Comparison of ENCODE assay signal across 9 mouse cellular contexts in genomic region chr11:94942282-94943023, GRCm38 (mm10). TPM values are rescaled to one million over a fixed set of nuclear protein-coding genes. Genes with fewer than 3 reads are reported as not detected.
DNase-seq lines count a peak whose midpoint lies in the region; ATAC-seq and TF ChIP-seq lines count a peak whose summit lies in the region.
"Had no signal": no experiment of that assay in that cellular context is flagged by ENCODE, and none has a peak within 500 bp of the region (broad histone marks: within the 10 kb centered on the region; RNA-seq: fewer than 3 reads in every experiment).

No protein-coding gene starts in this region.

- peaks cover 5% of the 10 kb centered on the region; the same call in 1 of the 2 replicates for H3K36me3 ChIP-seq in heart, embryonic 11.5 days (ENCODE audit: control insufficient read depth, insufficient read depth, low read length)
- no peaks in the 10 kb centered on the region for H3K36me3 ChIP-seq in CH12.LX (replicated peaks in 1 of 2; ENCODE audit: control insufficient read depth in 1 of 2, insufficient read depth in 1 of 2, low read length in 1 of 2)
- no peaks in the 10 kb centered on the region for H3K36me3 ChIP-seq in heart, embryonic 16.5 days (ENCODE audit: control insufficient read depth, insufficient read depth)
- peaks cover 2% of the 10 kb centered on the region; the same call in 1 of the 2 replicates for H3K36me3 ChIP-seq in liver, embryonic 11.5 days (ENCODE audit: control insufficient read depth, insufficient read depth, low read length)
- no peaks in the 10 kb centered on the region for H3K36me3 ChIP-seq in forebrain, embryonic 15.5 days

- TF ChIP-seq EP300 in CH12.LX (IDR thresholded peaks at IDR 0.05; ENCODE audit: low read length), result no peak

- H3K27me3 ChIP-seq in heart, embryonic 11.5 days (ENCODE audit: control insufficient read depth, insufficient read depth, low read length), result peaks cover 20% of the 10 kb centered on the region
- H3K27me3 ChIP-seq in CH12.LX (replicated peaks), result peaks cover 100% of the 10 kb centered on the region
- peaks cover 9% of the 10 kb centered on the region for H3K27me3 ChIP-seq in heart, embryonic 16.5 days (ENCODE audit: control insufficient read depth, insufficient read depth, low read length)
- H3K27me3 ChIP-seq in liver, embryonic 11.5 days (replicated peaks; ENCODE audit: control insufficient read depth, insufficient read depth, low read length), result peaks cover 43% of the 10 kb centered on the region
- peaks cover 22% of the 10 kb centered on the region for H3K27me3 ChIP-seq in forebrain, embryonic 15.5 days

- H3K4me3 ChIP-seq in heart, embryonic 11.5 days (ENCODE audit: low read depth, low read length), result no peak overlapping the region
- peak overlapping the region in 1 of 3 experiments; percentile 1 for H3K4me3 ChIP-seq in CH12.LX (replicated peaks in 1 of 3; ENCODE audit: low read depth in 2 of 3, low read length in 2 of 3, poor library complexity in 1 of 3)
- H3K4me3 ChIP-seq in heart, embryonic 16.5 days (ENCODE audit: low read length), result no peak overlapping the region
- H3K4me3 ChIP-seq in liver, embryonic 11.5 days (ENCODE audit: low read depth, low read length), result no peak overlapping the region
- H3K4me3 ChIP-seq in forebrain, embryonic 15.5 days, result no peak overlapping the region
- H3K4me3 ChIP-seq: erythroblast, embryonic 14.5 days had no signal

- peak; percentile 54 to 78; a peak in 3 of 4 replicates for TF ChIP-seq CTCF in CH12.LX (conservative IDR thresholded peaks at IDR 0.05 in 1 of 2, IDR thresholded peaks at IDR 0.05 in 1 of 2; ENCODE audit: low read depth in 2 of 2, low read length in 2 of 2)

- H3K4me1 ChIP-seq in heart, embryonic 11.5 days (ENCODE audit: control insufficient read depth, insufficient read depth, low read length), result peaks cover 5% of the 10 kb centered on the region; the same call in 1 of the 2 replicates
- peaks cover 17 to 18% of the 10 kb centered on the region in 2 experiments for H3K4me1 ChIP-seq in CH12.LX (ENCODE audit: control insufficient read depth in 1 of 2, insufficient read depth in 2 of 2)
- peaks cover 5% of the 10 kb centered on the region for H3K4me1 ChIP-seq in heart, embryonic 16.5 days (ENCODE audit: control insufficient read depth, insufficient read depth, low read length)
- peaks cover 4% of the 10 kb centered on the region for H3K4me1 ChIP-seq in liver, embryonic 11.5 days (replicated peaks; ENCODE audit: control insufficient read depth, insufficient read depth, low read length)
- H3K4me1 ChIP-seq in forebrain, embryonic 15.5 days, result peaks cover 5% of the 10 kb centered on the region

- peak; percentile 23 for TF ChIP-seq RAD21 in CH12.LX (IDR thresholded peaks at IDR 0.05; ENCODE audit: low read depth, low read length)

- DNase-seq in heart, adult 8-10 months (ENCODE audit: low spot score), result peak; percentile 42
- DNase-seq in CH12.LX (ENCODE audit: extremely low read depth), result peak; percentile 77
- DNase-seq in brain, adult 2 months (ENCODE audit: low read depth, low spot score), result peak; percentile 58
- DNase-seq in liver, embryonic 11.5 days (ENCODE audit: low spot score), result no peak
- DNase-seq in spleen, postnatal 4 days (ENCODE audit: low spot score in 2 of 2), result peak; percentile 41 to 81

- no peak overlapping the region for H3K27ac ChIP-seq in heart, embryonic 11.5 days (ENCODE audit: low read depth, low read length)
- no peak overlapping the region for H3K27ac ChIP-seq in CH12.LX (ENCODE audit: insufficient read depth, low read depth)
- peak overlapping the region; percentile 63 for H3K27ac ChIP-seq in heart, embryonic 16.5 days (ENCODE audit: low read length)
- 0 out of 2 replicates have a peak overlapping the region, but pooled peaks have one; percentile 8 for H3K27ac ChIP-seq in liver, embryonic 11.5 days (ENCODE audit: low read depth, low read length)
- no peak overlapping the region for H3K27ac ChIP-seq in forebrain, embryonic 15.5 days (replicated peaks)

- H3K4me2 ChIP-seq in heart, embryonic 11.5 days, result no peak overlapping the region
- H3K4me2 ChIP-seq in CH12.LX (ENCODE audit: insufficient read depth, low read depth, poor library complexity, severe bottlenecking), result no peak overlapping the region
- H3K4me2 ChIP-seq in heart, embryonic 16.5 days (ENCODE audit: low read depth, low read length), result peak overlapping the region; percentile 10; the same call in 1 of the 2 replicates
- H3K4me2 ChIP-seq in liver, embryonic 11.5 days, result no peak overlapping the region
- no peak overlapping the region for H3K4me2 ChIP-seq in forebrain, embryonic 15.5 days (replicated peaks)

- H3K9me3 ChIP-seq in heart, embryonic 11.5 days (replicated peaks; ENCODE audit: control insufficient read depth, low read length), result no peaks in the 10 kb centered on the region
- no peaks in the 10 kb centered on the region for H3K9me3 ChIP-seq in CH12.LX (replicated peaks; ENCODE audit: low read length)
- H3K9me3 ChIP-seq in heart, embryonic 16.5 days (replicated peaks; ENCODE audit: control insufficient read depth, low read length), result no peaks in the 10 kb centered on the region
- no peaks in the 10 kb centered on the region for H3K9me3 ChIP-seq in liver, embryonic 11.5 days (ENCODE audit: control insufficient read depth, low read length)
- no peaks in the 10 kb centered on the region for H3K9me3 ChIP-seq in forebrain, embryonic 15.5 days

- in situ Hi-C loops in CH12.LX (cut with MboI; ENCODE audit: low pct_ligation_motif_present, low pct_unique_long_range_greater_than_20kb, low sequenced_read_pairs), result no loop called here

- TF ChIP-seq POLR2A in CH12.LX (IDR thresholded peaks at IDR 0.05; ENCODE audit: low read depth, low read length), result no peak

- WGBS in heart, embryonic 11.5 days (ENCODE audit: insufficient replicate concordance), result 43% methylated on average over 13 of the region's 13 CpGs
- WGBS in heart, embryonic 16.5 days, result 49% methylated on average over 13 of the region's 13 CpGs
- 41% methylated on average over 13 of the region's 13 CpGs for WGBS in liver, embryonic 11.5 days
- WGBS in forebrain, embryonic 15.5 days, result 50% methylated on average over 13 of the region's 13 CpGs

- dilution Hi-C loops in CH12.LX (cut with MboI; ENCODE audit: extremely low pct_ligation_motif_present, extremely low pct_unique_long_range_greater_than_20kb, low sequenced_read_pairs), result no loop called here

- no peaks in the 10 kb centered on the region for H3K79me2 ChIP-seq in CH12.LX (replicated peaks; ENCODE audit: control insufficient read depth, extremely low read depth, insufficient read depth, poor library complexity, severe bottlenecking)

- no peak overlapping the region for H3K9ac ChIP-seq in heart, embryonic 11.5 days (ENCODE audit: low read depth, low read length)
- H3K9ac ChIP-seq in CH12.LX (ENCODE audit: insufficient read depth, low read depth), result no peak overlapping the region
- H3K9ac ChIP-seq in heart, embryonic 16.5 days (ENCODE audit: low read length), result no peak overlapping the region
- H3K9ac ChIP-seq in liver, embryonic 11.5 days (ENCODE audit: low read depth, low read length), result no peak overlapping the region
- H3K9ac ChIP-seq in forebrain, embryonic 15.5 days (replicated peaks), result no peak overlapping the region

- ATAC-seq in heart, embryonic 11.5 days (replicated peaks; ENCODE audit: insufficient number of reproducible peaks, low FRiP score, low TSS enrichment), result no peak
- ATAC-seq in heart, embryonic 16.5 days (replicated peaks; ENCODE audit: extremely low read depth, insufficient read depth, low FRiP score), result no peak
- no peak for ATAC-seq in liver, embryonic 11.5 days (replicated peaks; ENCODE audit: low FRiP score)
- no peak for ATAC-seq in forebrain, embryonic 15.5 days (replicated peaks)

RNA-seq across cellular contexts. Expression of gene Col1a1, which starts 6.4 kb away (rescaled TPM):
- 10 to 100 TPM; 23.3 to 50.4 (median 39.8) TPM for total RNA-seq in heart, adult 8-10 months (2022)
- 129 and 157 TPM in 2 replicates for polyA plus RNA-seq in heart, embryonic 11.5 days (2014; fragmentation: Nextera tagmentation; extraction: Ambion mirVana)
- 0.13 TPM in 2 replicates for total RNA-seq in CH12.LX (2012; rRNA removed)
- total RNA-seq in CH12.LX (2014; rRNA removed), result not detected in 2 replicates
- 0.11 and 0.16 TPM in 2 replicates for polyA plus RNA-seq in CH12.LX (2012; ENCODE audit: insufficient read length, low read depth)
- polyA plus RNA-seq in heart, embryonic 16.5 days (2015; fragmentation: Nextera tagmentation; extraction: Ambion mirVana), result 669 and 799 TPM in 2 replicates
- polyA plus RNA-seq in liver, embryonic 11.5 days (2014; fragmentation: Nextera tagmentation; extraction: Ambion mirVana), result 191 and 221 TPM in 2 replicates
- polyA plus RNA-seq in forebrain, embryonic 15.5 days (2015; fragmentation: Nextera tagmentation; extraction: Ambion mirVana), result 40.2 and 40.5 TPM in 2 replicates

RNA-seq across cellular contexts. Expression of gene Hils1, which starts 24.9 kb away (rescaled TPM):
- not detected for total RNA-seq in heart, adult 8-10 months (2022)
- polyA plus RNA-seq in heart, embryonic 11.5 days (2014; fragmentation: Nextera tagmentation; extraction: Ambion mirVana), result 0.24 TPM in 1 of 2 replicates, not detected in the other
- total RNA-seq in CH12.LX (2012; rRNA removed) (not detected in 2 replicates), CH12.LX (2014; rRNA removed) (not detected in 2 replicates)
- not detected in 2 replicates for polyA plus RNA-seq in CH12.LX (2012; ENCODE audit: insufficient read length, low read depth)
- polyA plus RNA-seq in heart, embryonic 16.5 days (2015; fragmentation: Nextera tagmentation; extraction: Ambion mirVana), result 0.33 TPM in 1 of 2 replicates, not detected in the other
- not detected in 2 replicates for polyA plus RNA-seq in liver, embryonic 11.5 days (2014; fragmentation: Nextera tagmentation; extraction: Ambion mirVana)
- polyA plus RNA-seq in forebrain, embryonic 15.5 days (2015; fragmentation: Nextera tagmentation; extraction: Ambion mirVana), result not detected in 2 replicates
- polyA plus RNA-seq: erythroblast, embryonic 14.5 days had no signal

RNA-seq across cellular contexts. Expression of gene Sgca, which starts 33.7 kb away (rescaled TPM):
- total RNA-seq in heart, adult 8-10 months (2022), result 100 to 1,000 TPM; 202 to 221 (median 208) TPM
- 24.7 and 25.3 TPM in 2 replicates for polyA plus RNA-seq in heart, embryonic 11.5 days (2014; fragmentation: Nextera tagmentation; extraction: Ambion mirVana)
- 0.08 and 0.34 TPM in 2 replicates for total RNA-seq in CH12.LX (2012; rRNA removed)
- total RNA-seq in CH12.LX (2014; rRNA removed), result not detected in 2 replicates
- 0.39 and 0.45 TPM in 2 replicates for polyA plus RNA-seq in CH12.LX (2012; ENCODE audit: insufficient read length, low read depth)
- 27.9 and 29.4 TPM in 2 replicates for polyA plus RNA-seq in heart, embryonic 16.5 days (2015; fragmentation: Nextera tagmentation; extraction: Ambion mirVana)
- polyA plus RNA-seq in liver, embryonic 11.5 days (2014; fragmentation: Nextera tagmentation; extraction: Ambion mirVana), result 0.22 and 0.30 TPM in 2 replicates
- polyA plus RNA-seq in forebrain, embryonic 15.5 days (2015; fragmentation: Nextera tagmentation; extraction: Ambion mirVana), result not detected in 2 replicates
- polyA plus RNA-seq: erythroblast, embryonic 14.5 days had no signal

RNA-seq across cellular contexts. Expression of gene Ppp1r9b, which starts 48.4 kb away (rescaled TPM):
- total RNA-seq in heart, adult 8-10 months (2022), result 10 to 100 TPM; 43.9 to 47.4 (median 45.6) TPM
- polyA plus RNA-seq in heart, embryonic 11.5 days (2014; fragmentation: Nextera tagmentation; extraction: Ambion mirVana), result 11.4 and 16.3 TPM in 2 replicates
- total RNA-seq in CH12.LX (2012; rRNA removed), result 21.2 and 21.8 TPM in 2 replicates
- 5.7 and 7.8 TPM in 2 replicates for total RNA-seq in CH12.LX (2014; rRNA removed)
- polyA plus RNA-seq in CH12.LX (2012; ENCODE audit: insufficient read length, low read depth), result 20.3 and 21.2 TPM in 2 replicates
- polyA plus RNA-seq in heart, embryonic 16.5 days (2015; fragmentation: Nextera tagmentation; extraction: Ambion mirVana), result 5.8 and 6.4 TPM in 2 replicates
- polyA plus RNA-seq in liver, embryonic 11.5 days (2014; fragmentation: Nextera tagmentation; extraction: Ambion mirVana), result 21.9 and 27.9 TPM in 2 replicates
- polyA plus RNA-seq in forebrain, embryonic 15.5 days (2015; fragmentation: Nextera tagmentation; extraction: Ambion mirVana), result 23.0 and 23.9 TPM in 2 replicates

Comparison
In these comparisons a context has a peak if more than half of its experiments do, and no peak if none do; other contexts are left out.
1. H3K27ac ChIP-seq: peak in heart, embryonic 16.5 days (single experiment) and liver, embryonic 11.5 days (single experiment); none in heart, embryonic 11.5 days (single experiment), CH12.LX (single experiment) and forebrain, embryonic 15.5 days (single experiment).
2. RNA of gene Col1a1, which starts 6.4 kb away (polyA plus RNA-seq): 669 to 799 TPM in heart, embryonic 16.5 days, 191 to 221 TPM in liver, embryonic 11.5 days, 129 to 157 TPM in heart, embryonic 11.5 days and 40.2 to 40.5 TPM in forebrain, embryonic 15.5 days; 0.11 to 0.16 TPM in CH12.LX; every median in the first group is over 10 times any median in the second.
3. RNA of gene Sgca, which starts 33.7 kb away (polyA plus RNA-seq): 27.9 to 29.4 TPM in heart, embryonic 16.5 days and 24.7 to 25.3 TPM in heart, embryonic 11.5 days; 0.39 to 0.45 TPM in CH12.LX, 0.22 to 0.30 TPM in liver, embryonic 11.5 days and not detected in forebrain, embryonic 15.5 days; every median in the first group is over 10 times any median in the second.